Mouse (Mus musculus) testis, adult 2 months (tissue): ENCODE data around the gene Fcgr1. TPM values are rescaled to one million over a fixed set of nuclear protein-coding genes. Genes with fewer than 3 reads are reported as not detected.

Source experiments
- H3K27ac ChIP-seq: fragments of 200-500 bp; 2 replicates; pipeline ENCODE4 v1.5.1; 2012; ENCODE audit warnings: low read depth, low read length; ENCODE audit not compliant: control insufficient read depth, insufficient read depth
- H3K27me3 ChIP-seq: fragments of 200-500 bp; 2 replicates; pipeline ENCODE4 v1.6.1; 2012; ENCODE audit warnings: mild to moderate bottlenecking, low read length, moderate library complexity; ENCODE audit not compliant: control insufficient read depth, insufficient read depth
- H3K36me3 ChIP-seq: fragments of 200-500 bp; 2 replicates; pipeline ENCODE4 v1.6.1; 2012; ENCODE audit warnings: mild to moderate bottlenecking, low read length; ENCODE audit not compliant: control insufficient read depth, insufficient read depth
- H3K4me1 ChIP-seq: fragments of 200-500 bp; 2 replicates; pipeline ENCODE4 v1.6.1; 2012; ENCODE audit warnings: low read length; ENCODE audit not compliant: control insufficient read depth, insufficient read depth
- H3K4me3 ChIP-seq: fragments of 200-500 bp; 2 replicates; pipeline ENCODE4 v1.5.1; 2012; ENCODE audit warnings: low read depth, mild to moderate bottlenecking, low read length, moderate library complexity, mixed read lengths; ENCODE audit not compliant: control insufficient read depth
- CTCF ChIP-seq: fragments of 200-500 bp; IDR thresholded peaks from 2 replicates; pipeline ENCODE4 v1.5.1; 2012; ENCODE audit warnings: low read depth, mild to moderate bottlenecking, inconsistent platforms, low read length, moderate library complexity; ENCODE audit not compliant: control insufficient read depth, insufficient read depth, insufficient replicate concordance
- POLR2A ChIP-seq: fragments of 200-500 bp; IDR thresholded peaks from 2 replicates; pipeline ENCODE4 v1.6.1; 2012; ENCODE audit warnings: low read depth, mild to moderate bottlenecking, inconsistent platforms, low read length, moderate library complexity; ENCODE audit not compliant: control insufficient read depth
- polyA plus RNA-seq: library from polyadenylated mRNA; depleted of rRNA; stranded (reverse); fragments of >200 nt; gene quantifications from 2 replicates; pipeline ENCODE4 v1.2.3, GENCODE M21; 2012; rRNA removed

Gene Fcgr1
- polyA plus RNA-seq, 1 experiment, result 0.19 TPM

GRCm38 (mm10) chr3:96236834-96237334, 56.9 kb downstream of the Fcgr1 start:
- no peaks in the 10 kb centered on the region for H3K36me3 ChIP-seq
- no peaks in the 10 kb centered on the region for H3K27me3 ChIP-seq
- TF ChIP-seq CTCF, result no peak
- TF ChIP-seq POLR2A, result no peak
- H3K27ac ChIP-seq, result no peak overlapping the region
- peaks cover 5% of the 10 kb centered on the region; the same call in 1 of the 2 replicates for H3K4me1 ChIP-seq
- peak overlapping the region; percentile 85 for H3K4me3 ChIP-seq

- no peaks in the 10 kb centered on the region for H3K36me3 ChIP-seq
- peaks cover 4% of the 10 kb centered on the region; the same call in 1 of the 2 replicates for H3K4me1 ChIP-seq
- H3K27me3 ChIP-seq, result no peaks in the 10 kb centered on the region
- TF ChIP-seq CTCF (no peak), POLR2A (no peak)
- no peak overlapping the region for H3K4me3 ChIP-seq
- H3K27ac ChIP-seq, result no peak overlapping the region
These were observed 57.9 kb downstream of the Fcgr1 start for GRCm38 (mm10) chr3:96235836-96236235.

- Histone ChIP-seq H3K27me3 (no peaks in the 10 kb centered on the region), H3K36me3 (no peaks in the 10 kb centered on the region), H3K4me1 (peaks cover 3% of the 10 kb centered on the region; the same call in 1 of the 2 replicates), H3K4me3 (no peak overlapping the region), H3K27ac (no peak overlapping the region)
- TF ChIP-seq CTCF, result no peak
- no peak for TF ChIP-seq POLR2A
These were observed 58.9 kb downstream of the Fcgr1 start for GRCm38 (mm10) chr3:96234914-96235313.

Other genes starting within 250 kb of the Fcgr1 start
- 3.3 and 4.1 TPM in 2 replicates for gene Vps45, start 235.5 kb downstream of the Fcgr1 start, polyA plus RNA-seq
- 46.0 and 46.1 TPM in 2 replicates for gene Otud7b, start 189.4 kb downstream of the Fcgr1 start, polyA plus RNA-seq
- gene Mtmr11, start 132.0 kb downstream of the Fcgr1 start, polyA plus RNA-seq, result 0.93 and 1.1 TPM in 2 replicates
- gene Sf3b4, start 121.6 kb downstream of the Fcgr1 start, polyA plus RNA-seq, result 141 and 143 TPM in 2 replicates
- 0.54 and 1.7 TPM in 2 replicates for gene Sv2a, start 112.8 kb downstream of the Fcgr1 start, polyA plus RNA-seq
- 38.3 and 47.3 TPM in 2 replicates for gene Bola1, start 74.3 kb downstream of the Fcgr1 start, polyA plus RNA-seq
- 3.7 and 3.9 TPM in 2 replicates for gene Hist2h2ab, start 74.1 kb downstream of the Fcgr1 start, polyA plus RNA-seq
- 7.3 and 9.4 TPM in 2 replicates for gene Hist2h2ac, start 73.1 kb downstream of the Fcgr1 start, polyA plus RNA-seq
- 11.3 and 13.0 TPM in 2 replicates for gene Hist2h2be, start 72.8 kb downstream of the Fcgr1 start, polyA plus RNA-seq
- 18.0 and 18.3 TPM in 2 replicates for gene Hist2h3c2, start 54.8 kb downstream of the Fcgr1 start, polyA plus RNA-seq
- gene Hist2h2aa2, start 53.7 kb downstream of the Fcgr1 start, polyA plus RNA-seq, result 37.8 and 209 TPM in 2 replicates
- 1,076 and 1,288 TPM in 2 replicates for gene Hist2h2aa1, start 48.5 kb downstream of the Fcgr1 start, polyA plus RNA-seq
- gene Hist2h3c1, start 47.3 kb downstream of the Fcgr1 start, polyA plus RNA-seq, result not detected in 2 replicates
- gene Hist2h4, start 30.7 kb downstream of the Fcgr1 start, polyA plus RNA-seq, result 0.42 and 0.43 TPM in 2 replicates
- 5.0 and 6.2 TPM in 2 replicates for gene Hist2h3b, start 25.3 kb downstream of the Fcgr1 start, polyA plus RNA-seq
- 1.4 and 1.6 TPM in 2 replicates for gene Hist2h2bb, start 24.2 kb downstream of the Fcgr1 start, polyA plus RNA-seq
- 4.7 and 5.5 TPM in 2 replicates for gene BC107364, start 158.3 kb upstream of the Fcgr1 start, polyA plus RNA-seq
- gene Hfe2, start 231.2 kb upstream of the Fcgr1 start, polyA plus RNA-seq, result 7.8 and 9.0 TPM in 2 replicates